Mouse (Mus musculus) liver, embryonic 16.5 days (tissue): ENCODE results near the gene Atp2b2. TPM values are rescaled to one million over a fixed set of nuclear protein-coding genes. Genes with fewer than 3 reads are reported as not detected.

ENCODE experiments used
- ATAC-seq: fragments of 200-750 bp; cut with Nextera tagmentation; 2 replicates; pipeline ENCODE4 v1.8.0; 2017; ENCODE audit warnings: low read depth, mild to moderate bottlenecking, moderate number of reproducible peaks, moderate library complexity
- H3K27ac ChIP-seq: fragments of 300-500 bp; sonication (generic); 2 replicates; pipeline ENCODE4 v1.5.1; 2014; ENCODE audit warnings: mild to moderate bottlenecking, low read length
- H3K27me3 ChIP-seq: fragments of 300-500 bp; sonication (generic); 2 replicates; pipeline ENCODE4 v1.6.1; 2014; ENCODE audit warnings: low read depth, low read length, mixed read lengths; ENCODE audit not compliant: control insufficient read depth, insufficient read depth
- H3K36me3 ChIP-seq: fragments of 300-500 bp; sonication (generic); 2 replicates; pipeline ENCODE4 v1.6.1; 2014; ENCODE audit warnings: mild to moderate bottlenecking; ENCODE audit not compliant: control insufficient read depth, insufficient read depth
- H3K4me1 ChIP-seq: fragments of 300-500 bp; sonication (generic); 2 replicates; pipeline ENCODE4 v1.6.1; 2014; ENCODE audit warnings: low read depth, low read length, mixed read lengths; ENCODE audit not compliant: control insufficient read depth
- H3K4me2 ChIP-seq: fragments of 300-500 bp; sonication (generic); 2 replicates; pipeline ENCODE4 v1.6.1; 2014; ENCODE audit warnings: low read depth, low read length, mixed read lengths
- H3K4me3 ChIP-seq: fragments of 300-500 bp; sonication (generic); 2 replicates; pipeline ENCODE4 v1.5.1; 2014; ENCODE audit warnings: low read depth, mild to moderate bottlenecking, low read length
- H3K9ac ChIP-seq: fragments of 300-500 bp; sonication (generic); 2 replicates; pipeline ENCODE4 v1.6.1; 2014; ENCODE audit warnings: low read depth, low read length
- H3K9me3 ChIP-seq: fragments of 300-500 bp; sonication (generic); replicated peaks from 2 replicates; pipeline ENCODE4 v1.6.1; 2016; ENCODE audit warnings: low read length; ENCODE audit not compliant: control insufficient read depth
- WGBS: fragments of 180-500 bp; shearing (Covaris S2); extraction: QIAGEN DNeasy Blood & Tissue Kit; methylation state at CpG from one replicate; pipeline ENCODE4 v1.1.7; 2014; ENCODE audit not compliant: insufficient replicate concordance; 5-methylcytosine and 5-hydroxymethylcytosine counted together
- polyA plus RNA-seq: library from polyadenylated mRNA; unstranded; fragments of >200 nt; fragmentation: Nextera tagmentation; extraction: Ambion mirVana; gene quantifications from 2 replicates; pipeline ENCODE4 v1.2.1, GENCODE M21; 2015

Gene Atp2b2
- polyA plus RNA-seq, 1 experiment from 2014 or later: 2.6 TPM

DNA sequence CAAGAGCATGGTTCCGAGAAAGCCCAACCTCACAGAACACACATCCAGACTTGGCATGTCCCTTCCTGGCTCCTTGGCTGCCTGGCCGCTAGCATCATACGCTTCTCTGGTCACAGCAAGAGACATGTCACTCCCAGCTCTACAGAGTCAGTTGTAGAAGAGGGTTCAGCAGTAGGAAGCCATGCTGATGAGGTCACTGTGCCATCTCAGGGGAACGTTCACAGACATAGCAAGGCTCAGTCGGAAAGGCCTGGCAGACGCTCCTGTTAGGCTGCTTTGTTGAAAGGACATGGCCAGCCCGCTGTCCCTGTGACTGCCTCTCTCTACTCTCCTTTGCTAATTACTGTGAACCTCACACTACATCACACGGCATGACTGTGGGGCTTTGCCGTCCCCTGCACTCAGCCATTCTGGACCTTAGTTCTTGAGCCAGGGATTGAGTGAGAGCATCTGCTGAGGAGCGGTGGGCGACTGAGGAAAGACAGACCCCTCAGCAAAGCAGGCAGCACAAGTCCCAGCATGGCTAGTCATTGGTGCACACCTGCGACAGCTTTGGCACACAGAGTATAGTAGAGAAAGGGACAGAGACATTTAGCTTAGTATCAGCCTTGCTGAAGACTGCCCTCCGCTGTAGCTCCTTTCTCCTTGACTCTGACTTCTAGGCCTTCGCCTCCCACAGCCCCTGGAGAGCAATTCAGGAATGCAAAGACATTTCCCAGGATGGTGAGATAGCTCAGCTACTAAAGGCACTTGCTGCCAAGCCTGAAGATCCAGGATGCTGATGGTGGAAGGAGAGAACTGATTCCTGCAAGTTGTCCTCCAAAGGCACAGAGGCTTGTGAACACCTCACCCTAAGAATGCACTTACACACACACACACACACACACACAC is 108.9 kb downstream of the Atp2b2 start:
- WGBS: 60% methylated on average over 14 of the region's 14 CpGs

DNA sequence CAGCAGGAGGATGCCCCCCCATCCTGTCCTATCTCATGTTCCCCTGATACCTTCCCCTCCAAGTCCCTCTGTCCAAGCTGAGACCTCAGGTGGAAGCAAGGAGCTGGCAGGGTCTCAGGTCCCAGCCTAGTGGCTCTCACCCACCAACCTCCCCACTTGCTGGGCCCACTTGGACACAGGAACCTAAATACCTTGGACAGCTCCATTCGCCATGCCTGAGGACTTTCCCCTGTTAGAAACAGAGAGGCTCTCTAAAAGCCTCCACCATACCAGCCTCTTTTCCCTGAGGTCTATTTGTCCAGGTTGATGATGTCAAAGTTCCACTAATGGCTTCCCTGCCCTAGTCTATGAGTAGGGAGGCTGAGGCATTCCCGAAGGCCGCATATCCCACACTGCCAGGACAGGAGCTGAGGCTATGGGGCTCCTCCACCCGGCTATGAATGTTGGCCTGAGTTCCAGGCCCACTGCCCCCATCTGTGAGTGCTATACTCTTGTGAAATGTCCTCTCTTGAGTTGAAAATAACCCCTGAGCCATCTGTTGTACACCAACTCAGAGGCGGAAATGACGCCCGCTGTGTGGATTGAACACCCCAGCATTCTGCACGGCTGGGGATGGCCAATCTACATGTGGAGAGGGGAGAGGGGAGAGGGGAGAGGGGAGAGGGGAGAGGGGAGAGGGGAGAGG is 113.1 kb downstream of the Atp2b2 start:
- Histone ChIP-seq H3K27me3 (no peaks in the 10 kb centered on the region), H3K9ac (no peak overlapping the region), H3K27ac (no peak overlapping the region), H3K4me2 (no peak overlapping the region), H3K36me3 (no peaks in the 10 kb centered on the region), H3K9me3 (no peaks in the 10 kb centered on the region), H3K4me3 (no peak overlapping the region), H3K4me1 (no peaks in the 10 kb centered on the region)
- no peak for ATAC-seq
- WGBS: 68% methylated on average over 7 of the region's 8 CpGs

More for the DNA sequence above, 108.9 kb downstream of the Atp2b2 start:
- Histone ChIP-seq H3K9me3 (no peaks in the 10 kb centered on the region), H3K4me3 (no peak overlapping the region), H3K4me2 (no peak overlapping the region), H3K4me1 (no peaks in the 10 kb centered on the region), H3K36me3 (no peaks in the 10 kb centered on the region), H3K27me3 (no peaks in the 10 kb centered on the region), H3K27ac (no peak overlapping the region), H3K9ac (no peak overlapping the region)
- no peak for ATAC-seq

DNA sequence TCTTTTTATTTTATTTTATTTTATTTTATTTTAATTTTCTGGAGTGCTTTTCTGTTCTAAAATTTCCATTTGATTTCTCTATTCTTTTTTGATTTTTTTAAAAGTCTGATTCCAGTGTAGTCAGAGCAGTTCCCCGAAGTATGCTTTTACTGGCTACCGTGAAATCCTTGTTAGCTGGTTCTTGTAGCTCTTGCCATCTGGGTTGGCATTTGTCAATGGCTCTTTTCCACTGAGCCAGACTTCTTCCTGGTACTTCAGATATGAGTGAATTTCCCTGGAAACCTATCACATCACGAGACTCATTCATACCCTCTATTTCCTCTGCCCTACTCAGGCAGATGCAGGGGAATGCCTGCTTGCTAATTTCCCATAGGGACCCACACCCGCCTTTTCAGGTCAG is 119.2 kb downstream of the Atp2b2 start:
- Histone ChIP-seq H3K27ac (no peak overlapping the region), H3K36me3 (no peaks in the 10 kb centered on the region), H3K27me3 (no peaks in the 10 kb centered on the region), H3K9me3 (no peaks in the 10 kb centered on the region), H3K4me3 (no peak overlapping the region), H3K4me1 (no peaks in the 10 kb centered on the region), H3K4me2 (no peak overlapping the region), H3K9ac (no peak overlapping the region)
- WGBS: 62% methylated on average over 4 of the region's 4 CpGs
- ATAC-seq: no peak

DNA sequence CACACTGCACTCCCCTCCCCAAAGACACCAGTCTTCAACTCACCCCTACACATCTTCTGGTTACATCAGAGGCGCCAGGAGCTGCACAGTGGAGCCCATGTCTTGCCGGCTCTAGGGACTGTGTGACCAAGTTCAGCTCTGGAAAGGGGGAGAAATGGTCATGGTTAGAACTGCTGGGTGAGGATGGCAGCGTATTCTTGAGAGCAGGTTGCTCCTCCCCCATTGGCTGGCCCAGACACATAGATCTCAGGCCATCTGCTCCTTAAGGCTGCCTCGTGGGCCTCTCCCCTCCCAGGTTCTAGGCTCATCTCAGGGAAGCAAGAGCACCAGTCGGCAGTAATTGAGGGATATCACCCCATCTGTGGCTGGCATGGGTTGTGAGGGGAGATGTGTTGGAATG is 121.9 kb downstream of the Atp2b2 start:
- no peaks in the 10 kb centered on the region for H3K27me3 ChIP-seq
- no peak for ATAC-seq
- no peaks in the 10 kb centered on the region for H3K36me3 ChIP-seq
- no peak overlapping the region for H3K27ac ChIP-seq
- H3K4me3 ChIP-seq: no peak overlapping the region
- H3K9me3 ChIP-seq: no peaks in the 10 kb centered on the region
- no peaks in the 10 kb centered on the region for H3K4me1 ChIP-seq
- WGBS: 46% methylated on average over 5 of the region's 5 CpGs
- H3K4me2 ChIP-seq: no peak overlapping the region
- H3K9ac ChIP-seq: no peak overlapping the region

DNA sequence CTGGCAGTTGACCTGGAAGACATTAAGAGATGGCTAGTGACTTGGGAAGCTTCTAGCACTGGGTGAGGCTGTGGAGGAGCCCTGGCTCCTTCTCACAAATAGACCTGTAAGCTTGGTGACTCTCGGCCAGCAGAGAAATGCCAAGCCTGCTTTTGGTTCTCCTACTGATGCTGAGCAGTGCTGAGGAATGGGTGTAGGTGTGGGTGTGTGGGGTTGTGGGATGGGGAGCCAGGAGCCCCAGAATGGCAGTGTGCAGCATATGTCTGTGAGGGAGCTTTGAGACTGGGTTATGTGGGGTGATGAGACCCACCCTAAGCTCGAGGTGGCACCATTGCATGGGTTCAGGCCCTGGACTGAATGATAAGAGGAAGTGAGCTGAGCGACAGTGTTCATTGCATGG is 129.7 kb downstream of the Atp2b2 start:
- Histone ChIP-seq H3K9ac (no peak overlapping the region), H3K27ac (no peak overlapping the region), H3K27me3 (no peaks in the 10 kb centered on the region), H3K36me3 (no peaks in the 10 kb centered on the region), H3K4me2 (no peak overlapping the region), H3K4me1 (no peaks in the 10 kb centered on the region), H3K4me3 (no peak overlapping the region), H3K9me3 (no peaks in the 10 kb centered on the region)
- no peak for ATAC-seq
- whole genome bisulfite sequencing: 43% methylated on average over 3 of the region's 3 CpGs

DNA sequence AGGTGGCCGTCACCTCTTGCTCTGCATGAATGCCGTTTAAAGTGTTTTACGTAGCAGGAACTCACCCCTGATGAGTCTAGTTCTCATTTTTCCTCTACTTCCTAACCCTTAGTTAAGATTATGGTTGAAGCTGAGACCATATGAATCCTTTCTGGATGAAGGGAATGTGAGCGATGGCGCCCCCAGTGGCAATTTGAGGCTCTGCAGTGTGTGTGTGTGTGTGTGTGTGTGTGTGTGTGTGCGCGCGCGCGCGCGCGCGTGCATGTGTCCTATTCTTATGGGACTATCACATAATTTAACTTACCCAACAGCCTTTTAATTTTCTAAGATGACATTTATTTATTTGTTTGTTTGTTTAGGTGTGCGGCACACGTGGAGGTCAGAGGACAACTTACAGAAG is 131.3 kb downstream of the Atp2b2 start:
- ATAC-seq: no peak
- no peak overlapping the region for H3K4me2 ChIP-seq
- H3K36me3 ChIP-seq: no peaks in the 10 kb centered on the region
- WGBS: 64% methylated on average over 16 of the region's 16 CpGs
- H3K4me1 ChIP-seq: no peaks in the 10 kb centered on the region
- H3K27me3 ChIP-seq: no peaks in the 10 kb centered on the region
- H3K4me3 ChIP-seq: no peak overlapping the region
- no peak overlapping the region for H3K9ac ChIP-seq
- no peak overlapping the region for H3K27ac ChIP-seq
- H3K9me3 ChIP-seq: no peaks in the 10 kb centered on the region

DNA sequence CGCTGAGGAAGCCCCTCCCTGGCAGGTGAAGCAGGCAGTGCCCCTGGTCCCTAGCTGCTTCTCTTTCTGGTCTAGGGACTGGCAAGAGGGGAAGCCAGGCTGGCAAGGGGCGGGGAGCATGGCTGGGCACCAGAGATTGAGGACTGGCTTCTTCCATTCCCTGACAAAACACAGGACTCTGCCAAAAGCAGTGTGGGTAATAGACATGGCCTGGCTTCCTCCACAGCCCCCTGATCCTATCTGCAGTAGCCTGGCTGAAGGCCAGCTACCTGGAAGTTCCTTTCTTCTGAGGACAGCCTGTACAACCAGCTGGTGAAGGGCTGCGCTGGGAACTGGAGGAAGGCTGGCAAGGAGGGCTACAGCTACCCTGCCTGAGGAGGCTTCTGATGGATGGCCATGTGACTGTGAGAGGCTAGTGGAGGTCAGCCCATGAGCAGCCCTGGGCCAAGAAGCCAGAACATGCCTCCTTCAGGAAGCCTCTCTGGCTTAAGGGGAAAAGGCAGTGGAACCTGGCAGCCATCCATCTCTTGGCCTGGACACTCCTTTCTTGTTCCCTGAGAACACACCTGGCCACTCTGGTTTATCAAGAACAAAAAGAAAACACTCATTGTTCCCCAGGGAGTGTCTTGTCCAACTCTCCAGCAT is 131.9 kb downstream of the Atp2b2 start:
- H3K27me3 ChIP-seq: no peaks in the 10 kb centered on the region
- no peak overlapping the region for H3K4me3 ChIP-seq
- WGBS: 54% methylated on average over 3 of the region's 3 CpGs
- ATAC-seq: no peak
- no peaks in the 10 kb centered on the region for H3K4me1 ChIP-seq
- no peak overlapping the region for H3K27ac ChIP-seq
- H3K36me3 ChIP-seq: no peaks in the 10 kb centered on the region
- no peaks in the 10 kb centered on the region for H3K9me3 ChIP-seq
- H3K9ac ChIP-seq: no peak overlapping the region
- no peak overlapping the region for H3K4me2 ChIP-seq

DNA sequence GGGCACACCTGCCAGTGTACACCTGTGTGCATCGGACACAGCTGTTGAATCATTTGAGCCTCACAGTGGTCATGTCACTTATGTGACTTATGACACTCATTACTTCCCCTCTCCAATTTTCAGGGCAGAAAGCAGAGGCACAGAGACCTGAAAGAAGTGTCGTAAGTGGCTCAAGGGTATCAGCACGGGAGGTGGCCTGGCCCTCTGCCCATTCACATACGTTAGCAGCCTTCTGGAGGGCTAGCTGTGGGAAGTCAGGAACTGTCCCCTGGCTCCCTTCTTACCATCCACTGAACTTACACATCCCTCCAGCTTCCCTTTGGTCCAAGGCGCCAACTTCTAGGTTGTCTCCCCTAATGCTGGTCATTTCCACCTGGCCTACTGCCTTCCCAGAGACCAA is 132.6 kb downstream of the Atp2b2 start:
- ATAC-seq: no peak
- no peaks in the 10 kb centered on the region for H3K27me3 ChIP-seq

DNA sequence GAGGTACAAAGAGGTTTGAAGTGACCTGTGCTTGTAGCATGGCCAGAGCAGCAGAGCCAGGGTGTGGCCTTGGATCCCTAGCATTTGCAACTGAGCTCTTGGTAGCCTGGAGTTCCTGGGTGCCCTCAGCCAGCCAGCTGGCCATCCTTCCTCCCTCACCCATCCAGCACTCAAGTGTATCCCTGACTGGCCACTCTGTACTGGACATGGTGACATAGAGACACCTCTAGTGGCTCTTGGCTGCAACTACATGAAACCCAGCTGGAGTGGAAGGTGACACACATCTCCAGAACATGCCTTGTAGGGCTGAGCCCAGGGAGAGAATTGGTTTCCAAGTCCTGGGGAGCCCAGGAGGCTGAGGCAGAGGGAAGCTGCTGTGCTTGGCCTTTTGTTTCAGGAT is 134.3 kb downstream of the Atp2b2 start:
- no peak for ATAC-seq

More for the DNA sequence above, 132.6 kb downstream of the Atp2b2 start:
- H3K4me1 ChIP-seq: no peaks in the 10 kb centered on the region
- H3K9me3 ChIP-seq: no peaks in the 10 kb centered on the region
- 50% methylated on average over 5 of the region's 5 CpGs for WGBS
- no peaks in the 10 kb centered on the region for H3K36me3 ChIP-seq
- no peak overlapping the region for H3K9ac ChIP-seq
- no peak overlapping the region for H3K27ac ChIP-seq
- H3K4me3 ChIP-seq: no peak overlapping the region
- no peak overlapping the region for H3K4me2 ChIP-seq

More for the DNA sequence above, 134.3 kb downstream of the Atp2b2 start:
- Histone ChIP-seq H3K9ac (no peak overlapping the region), H3K27ac (no peak overlapping the region), H3K27me3 (no peaks in the 10 kb centered on the region), H3K4me1 (no peaks in the 10 kb centered on the region), H3K4me3 (no peak overlapping the region), H3K4me2 (no peak overlapping the region), H3K9me3 (no peaks in the 10 kb centered on the region), H3K36me3 (no peaks in the 10 kb centered on the region)
